Mouse (Mus musculus): ENCODE data around the gene Asf1b. TPM values are rescaled to one million over a fixed set of nuclear protein-coding genes. Genes with fewer than 3 reads are reported as not detected.

Asf1b gene
- total and polyA plus RNA-seq, 3 experiments: 62.2 to 101 (median 71.1) TPM

DNA sequence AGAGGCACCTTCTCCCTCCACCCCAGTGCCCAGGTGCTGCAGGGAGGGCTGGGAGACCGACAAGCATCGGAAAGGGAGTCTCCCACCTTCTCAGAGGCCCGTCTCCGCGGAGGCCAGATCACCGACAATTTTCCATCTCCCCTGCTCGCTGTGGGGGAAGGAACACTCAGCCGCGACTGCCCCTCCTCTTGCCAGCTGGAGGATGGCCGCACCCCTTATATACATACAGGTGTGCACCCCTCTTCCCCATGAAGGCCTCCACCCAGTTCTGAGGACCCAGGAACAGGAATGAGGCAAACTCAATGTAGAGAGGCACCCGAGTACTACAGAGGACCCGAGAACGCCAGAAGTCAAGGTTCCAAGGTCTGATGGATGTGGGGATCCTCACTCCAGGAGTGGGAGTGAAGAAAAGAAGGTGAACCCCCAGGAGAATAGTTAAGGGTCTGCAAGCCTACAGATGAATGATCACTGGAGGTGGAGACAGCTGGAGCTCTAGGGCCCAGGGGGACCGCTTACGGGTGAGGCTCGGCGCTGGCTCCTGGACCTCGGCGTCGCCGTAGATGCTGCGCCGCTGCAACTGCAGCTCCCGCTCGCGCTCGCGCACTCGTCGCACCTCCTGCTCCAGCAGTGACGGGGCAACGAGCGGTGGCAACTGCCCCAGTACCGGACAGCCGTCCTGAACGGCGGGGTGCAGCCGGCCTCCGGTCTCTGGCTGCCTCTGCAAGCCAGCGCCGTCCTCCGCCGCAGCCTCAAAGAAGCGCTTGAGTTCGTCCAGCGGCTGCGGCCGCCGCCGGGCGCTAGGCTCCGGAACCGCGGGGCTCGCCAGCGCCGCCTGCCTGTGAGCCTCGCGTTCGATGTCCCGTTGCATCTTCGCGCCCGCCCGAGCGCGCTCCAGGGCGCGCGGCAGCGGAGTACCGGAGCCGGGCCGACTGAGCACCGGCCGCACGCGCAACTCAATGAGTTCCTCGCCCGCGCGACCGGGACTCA is 55.6 kb downstream of the Asf1b start:
- TF ChIP-seq MAX (IDR thresholded peaks at IDR 0.05; ENCODE audit: low read length): 0 out of 2 replicates have a peak, but pooled peaks have one; percentile 24
- no peak for TF ChIP-seq E2F4 (IDR thresholded peaks at IDR 0.05; ENCODE audit: insufficient replicate concordance, low read depth, low read length)
- TF ChIP-seq NELFE (IDR thresholded peaks at IDR 0.05; ENCODE audit: low read depth, low read length): no peak
- TF ChIP-seq CTCF (conservative IDR thresholded peaks at IDR 0.05 in 1 of 2, IDR thresholded peaks at IDR 0.05 in 1 of 2; ENCODE audit: low read depth in 2 of 2, low read length in 2 of 2): peak in 1 of 2 experiments; percentile 70; a peak in 2 of 4 replicates
- TF ChIP-seq PAX5 (IDR thresholded peaks at IDR 0.05; ENCODE audit: low read length): no peak
- peak; percentile 21; the same call in 1 of the 2 replicates for TF ChIP-seq ELF1 (IDR thresholded peaks at IDR 0.05; ENCODE audit: low read depth, low read length)
- TF ChIP-seq KAT2A (IDR thresholded peaks at IDR 0.05; ENCODE audit: insufficient replicate concordance, low read length): no peak
- 0 out of 2 replicates have a peak, but pooled peaks have one; percentile 18 for TF ChIP-seq TCF12 (IDR thresholded peaks at IDR 0.05; ENCODE audit: low read depth, low read length)
- TF ChIP-seq SMC3 (IDR thresholded peaks at IDR 0.05; ENCODE audit: low read depth, low read length): peak; percentile 36
- peak; percentile 45 for TF ChIP-seq NRF1 (IDR thresholded peaks at IDR 0.05; ENCODE audit: low read depth, low read length)
- no peak for TF ChIP-seq POLR2AphosphoS2 (IDR thresholded peaks at IDR 0.05; ENCODE audit: low read depth, low read length)
- TF ChIP-seq UBTF (IDR thresholded peaks at IDR 0.05; ENCODE audit: low read depth, low read length): peak; percentile 98
- Histone ChIP-seq H3K4me3 (replicated peaks in 1 of 3; ENCODE audit: low read depth in 2 of 3, low read length in 2 of 3, poor library complexity in 1 of 3) (peak overlapping the region in 2 of 3 experiments; percentile 15 to 29), H3K36me3 (replicated peaks in 1 of 2; ENCODE audit: control insufficient read depth in 1 of 2, insufficient read depth in 1 of 2, low read length in 1 of 2) (no peaks in the 10 kb centered on the region), H3K9ac (ENCODE audit: insufficient read depth, low read depth) (no peak overlapping the region), H3K9me3 (replicated peaks; ENCODE audit: low read length) (peaks cover 6% of the 10 kb centered on the region), H3K27me3 (replicated peaks) (peaks cover 30% of the 10 kb centered on the region), H3K79me2 (replicated peaks; ENCODE audit: control insufficient read depth, extremely low read depth, insufficient read depth, poor library complexity, severe bottlenecking) (no peaks in the 10 kb centered on the region), H3K4me1 (ENCODE audit: control insufficient read depth in 1 of 2, insufficient read depth in 2 of 2) (peaks cover 6 to 18% of the 10 kb centered on the region in 2 experiments; a peak in 3 of 4 replicates), H3K4me2 (ENCODE audit: insufficient read depth, low read depth, poor library complexity, severe bottlenecking) (peak overlapping the region; percentile 87), H3K27ac (ENCODE audit: insufficient read depth, low read depth) (no peak overlapping the region)
- in situ Hi-C loops (cut with MboI; ENCODE audit: low pct_ligation_motif_present, low pct_unique_long_range_greater_than_20kb, low sequenced_read_pairs) (no loop called here), dilution Hi-C loops (cut with MboI; ENCODE audit: extremely low pct_ligation_motif_present, extremely low pct_unique_long_range_greater_than_20kb, low sequenced_read_pairs) (no loop called here)
- no peak for DNase-seq (ENCODE audit: extremely low read depth)

DNA sequence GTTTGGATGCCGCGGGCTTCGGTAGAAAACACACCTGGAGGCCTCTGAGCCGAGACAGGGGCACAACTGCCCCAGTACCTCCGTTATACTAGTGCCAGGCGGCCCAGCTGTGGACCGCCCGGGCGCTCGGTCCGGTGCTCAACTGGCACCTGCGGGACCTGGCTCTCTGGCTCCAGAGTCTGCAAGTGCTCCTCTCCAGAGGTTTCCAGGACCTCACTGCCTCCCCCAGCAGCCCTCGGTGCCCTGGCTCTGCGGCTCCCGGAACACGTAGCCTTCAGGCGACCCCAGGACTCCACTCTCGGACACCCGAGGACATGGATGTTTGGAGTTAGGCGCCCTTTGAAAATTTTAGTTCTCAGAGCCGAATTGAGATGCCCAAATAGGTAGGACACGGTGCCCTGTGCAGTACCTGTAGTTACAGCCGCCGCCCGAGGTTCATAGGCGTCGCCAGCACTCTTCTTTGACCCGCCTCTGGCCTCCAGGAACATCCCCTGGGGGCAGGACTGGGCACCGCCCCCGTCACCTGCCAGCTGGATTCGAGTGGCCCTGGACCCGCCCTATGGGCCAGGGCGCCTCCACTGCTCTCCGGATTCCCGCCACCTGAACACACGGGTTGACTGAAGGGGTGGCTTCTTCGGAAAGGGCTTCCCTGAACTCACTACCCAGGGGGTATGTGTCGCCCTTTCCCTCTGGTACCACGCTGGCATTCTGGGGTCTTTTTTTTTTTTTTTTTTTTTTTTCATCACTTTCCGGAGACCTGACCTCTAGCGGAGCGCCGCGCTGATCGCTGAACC is 56.6 kb downstream of the Asf1b start, which contains the start of gene 2210011C24Rik:
Gene 2210011C24Rik (minus strand): TSS at position 467 of the 794 bp plus-strand sequence.
- TF ChIP-seq ZNF384 (IDR thresholded peaks at IDR 0.05; ENCODE audit: low read depth, low read length) (peak; percentile 50), RAD21 (IDR thresholded peaks at IDR 0.05; ENCODE audit: low read depth, low read length) (no peak)
- Histone ChIP-seq H3K27ac (ENCODE audit: insufficient read depth, low read depth) (no peak within 1 kb of the TSS), H3K27me3 (replicated peaks) (peaks cover 30% of the 10 kb centered on the region)

More for the DNA sequence above, 56.6 kb downstream of the Asf1b start, which contains the start of gene 2210011C24Rik:
- peaks cover 11% of the 10 kb centered on the region for H3K9me3 ChIP-seq (replicated peaks; ENCODE audit: low read length)
- H3K4me1 ChIP-seq (ENCODE audit: control insufficient read depth in 1 of 2, insufficient read depth in 2 of 2): peaks cover 6 to 18% of the 10 kb centered on the region in 2 experiments; a peak in 3 of 4 replicates
- no peak within 1 kb of the TSS for H3K9ac ChIP-seq (ENCODE audit: insufficient read depth, low read depth)
- DNase-seq (ENCODE audit: extremely low read depth): no peak
- in situ Hi-C loops (cut with MboI; ENCODE audit: low pct_ligation_motif_present, low pct_unique_long_range_greater_than_20kb, low sequenced_read_pairs) (no loop called here), dilution Hi-C loops (cut with MboI; ENCODE audit: extremely low pct_ligation_motif_present, extremely low pct_unique_long_range_greater_than_20kb, low sequenced_read_pairs) (no loop called here)
- no peaks in the 10 kb centered on the region for H3K79me2 ChIP-seq (replicated peaks; ENCODE audit: control insufficient read depth, extremely low read depth, insufficient read depth, poor library complexity, severe bottlenecking)
- H3K4me2 ChIP-seq (ENCODE audit: insufficient read depth, low read depth, poor library complexity, severe bottlenecking): peak within 1 kb of the TSS; percentile 87
- peak within 1 kb of the TSS in 2 of 3 experiments; percentile 15 to 29 for H3K4me3 ChIP-seq (replicated peaks in 1 of 3; ENCODE audit: low read depth in 2 of 3, low read length in 2 of 3, poor library complexity in 1 of 3)
- H3K36me3 ChIP-seq (replicated peaks in 1 of 2; ENCODE audit: control insufficient read depth in 1 of 2, insufficient read depth in 1 of 2, low read length in 1 of 2): no peaks in the 10 kb centered on the region
